Mouse (Mus musculus): ENCODE results near the gene Msmp.

GRCm38 (mm10) chr4:43612534-43612933 is 28.2 kb upstream of the Msmp start:
- no peak for TF ChIP-seq CTCF (IDR thresholded peaks at IDR 0.05; ENCODE audit: borderline replicate concordance, extremely low read depth, insufficient read depth, insufficient read length)
- TF ChIP-seq POLR2A (IDR thresholded peaks at IDR 0.05; ENCODE audit: borderline replicate concordance, extremely low read depth, insufficient read depth, insufficient read length, poor library complexity, severe bottlenecking), result no peak

Data from brain, embryonic 14.5 days (tissue).